Mouse (Mus musculus) MEL (cell line): Measurements from ENCODE around the gene Fen1. TPM values are rescaled to one million over a fixed set of nuclear protein-coding genes. Genes with fewer than 3 reads are reported as not detected.

Experiments
- DNase-seq: peaks from one replicate; pipeline ENCODE4 v3.0.0; 2011; ENCODE audit warnings: low read depth, low spot score
- H3K27ac ChIP-seq: 2 replicates; pipeline ENCODE4 v1.5.1; 2012; ENCODE audit warnings: low read depth, mild to moderate bottlenecking, control low read depth, low read length, moderate library complexity; ENCODE audit not compliant: control insufficient read depth
- H3K27me3 ChIP-seq, 2 experiments: fragments of 150-350 bp in 1 of 2; sonication (generic) in 1 of 2; 2 replicates each; pipeline ENCODE4 v1.6.1; 2012; ENCODE audit warnings: low read length in 2 of 2, mild to moderate bottlenecking in 2 of 2, improper control_type of control experiment in 1 of 2, moderate library complexity in 1 of 2; ENCODE audit not compliant: insufficient read depth in 2 of 2, control insufficient read depth in 1 of 2
- H3K36me3 ChIP-seq, 2 experiments: 2 replicates each; pipeline ENCODE4 v1.6.1; 2012 to 2014; ENCODE audit warnings: low read length in 2 of 2, improper control_type of control experiment in 1 of 2, inconsistent platforms in 1 of 2, mild to moderate bottlenecking in 1 of 2; ENCODE audit not compliant: insufficient read depth in 2 of 2, control insufficient read depth in 1 of 2
- H3K4me1 ChIP-seq, 2 experiments: fragments of 150-350 bp in 1 of 2; sonication (generic) in 1 of 2; 2 replicates each; pipeline ENCODE4 v1.6.1; 2012; ENCODE audit warnings: low read length in 2 of 2, improper control_type of control experiment in 1 of 2, mild to moderate bottlenecking in 1 of 2; ENCODE audit not compliant: insufficient read depth in 2 of 2, control insufficient read depth in 1 of 2
- H3K4me3 ChIP-seq, 2 experiments: fragments of 150-350 bp in 1 of 2; sonication (generic) in 1 of 2; 2 replicates each; pipeline ENCODE4 v1.5.1; 2012; ENCODE audit warnings: low read depth in 2 of 2, low read length in 2 of 2, mild to moderate bottlenecking in 2 of 2, moderate library complexity in 2 of 2, control low read depth in 1 of 2, improper control_type of control experiment in 1 of 2; ENCODE audit not compliant: control insufficient read depth in 1 of 2, insufficient read depth in 1 of 2
- H3K79me2 ChIP-seq: 2 replicates; pipeline ENCODE4 v1.6.1; 2012; ENCODE audit warnings: mild to moderate bottlenecking, low read length, moderate library complexity; ENCODE audit not compliant: control insufficient read depth, poor library complexity, insufficient read depth
- H3K9ac ChIP-seq: 2 replicates; pipeline ENCODE4 v1.6.1; 2012; ENCODE audit warnings: low read depth, mild to moderate bottlenecking, control low read depth, low read length, moderate library complexity; ENCODE audit not compliant: control insufficient read depth, poor library complexity, severe bottlenecking
- H3K9me3 ChIP-seq: fragments of 150-350 bp; sonication (generic); replicated peaks from 2 replicates; pipeline ENCODE4 v1.6.1; 2012; ENCODE audit warnings: mild to moderate bottlenecking, low read length, improper control_type of control experiment, moderate library complexity; ENCODE audit not compliant: insufficient read depth
- CHD1 ChIP-seq: IDR thresholded peaks from 2 replicates; pipeline ENCODE4 v1.6.1; 2012; ENCODE audit warnings: low read depth, mild to moderate bottlenecking, inconsistent platforms, low read length, improper control_type of control experiment
- CTCF ChIP-seq, 3 experiments: IDR thresholded peaks in 2 of 3; conservative IDR thresholded peaks in 1 of 3; 2 replicates each; pipeline ENCODE4 v1.5.1; 2011 to 2012; ENCODE audit warnings: low read length in 3 of 3, low read depth in 2 of 3, mild to moderate bottlenecking in 2 of 3, improper control_type of control experiment in 1 of 3, inconsistent platforms in 1 of 3, mixed read lengths in 1 of 3, moderate library complexity in 1 of 3; ENCODE audit not compliant: control insufficient read depth in 1 of 3, insufficient read depth in 1 of 3, poor library complexity in 1 of 3, severe bottlenecking in 1 of 3
- E2F4 ChIP-seq: IDR thresholded peaks from 2 replicates; pipeline ENCODE4 v1.6.1; 2011; ENCODE audit warnings: low read depth, low read length, improper control_type of control experiment, borderline replicate concordance
- ELF1 ChIP-seq: IDR thresholded peaks from 2 replicates; pipeline ENCODE4 v1.6.1; 2014; ENCODE audit warnings: low read depth, mild to moderate bottlenecking, inconsistent platforms, low read length, improper control_type of control experiment, moderate library complexity
- EP300 ChIP-seq, 2 experiments: IDR thresholded peaks; 2 replicates each; pipeline ENCODE4 v1.6.1; 2011; ENCODE audit warnings: improper control_type of control experiment in 2 of 2, low read length in 2 of 2, low read depth in 1 of 2, mild to moderate bottlenecking in 1 of 2
- GATA1 ChIP-seq: IDR thresholded peaks from 2 replicates; pipeline ENCODE4 v1.6.1; 2011; ENCODE audit warnings: low read depth, low read length, improper control_type of control experiment
- JUND ChIP-seq: IDR thresholded peaks from 2 replicates; pipeline ENCODE4 v1.6.1; 2011; ENCODE audit warnings: low read depth, mild to moderate bottlenecking, improper control_type of control experiment, low read length
- KAT2A ChIP-seq: conservative IDR thresholded peaks from 2 replicates; pipeline ENCODE4 v1.6.1; 2012; ENCODE audit warnings: low read depth, low read length, improper control_type of control experiment, inconsistent platforms
- MAZ ChIP-seq: IDR thresholded peaks from 2 replicates; pipeline ENCODE4 v1.6.1; 2012; ENCODE audit warnings: low read depth, mild to moderate bottlenecking, inconsistent platforms, low read length, improper control_type of control experiment
- MEF2A ChIP-seq: IDR thresholded peaks from 2 replicates; pipeline ENCODE4 v1.6.1; 2014; ENCODE audit warnings: low read depth, mild to moderate bottlenecking, inconsistent platforms, low read length, improper control_type of control experiment; ENCODE audit not compliant: poor library complexity, insufficient replicate concordance, severe bottlenecking; ENCODE audit errors: extremely low read depth
- MYC ChIP-seq: IDR thresholded peaks from 2 replicates; pipeline ENCODE4 v1.6.1; 2011; ENCODE audit warnings: low read depth, mild to moderate bottlenecking, low read length, improper control_type of control experiment, moderate library complexity
- NRF1 ChIP-seq: IDR thresholded peaks from 2 replicates; pipeline ENCODE4 v1.6.1; 2014; ENCODE audit warnings: low read depth, mild to moderate bottlenecking, inconsistent platforms, low read length, improper control_type of control experiment, moderate library complexity; ENCODE audit not compliant: poor library complexity, insufficient read depth, severe bottlenecking
- POLR2A ChIP-seq, 2 experiments: IDR thresholded peaks; 2 replicates each; pipeline ENCODE4 v1.6.1; 2011 to 2012; ENCODE audit warnings: low read length in 2 of 2, mild to moderate bottlenecking in 2 of 2, control low read depth in 1 of 2, improper control_type of control experiment in 1 of 2, low read depth in 1 of 2, moderate library complexity in 1 of 2; ENCODE audit not compliant: control insufficient read depth in 1 of 2, insufficient read depth in 1 of 2, poor library complexity in 1 of 2
- POLR2AphosphoS2 ChIP-seq: IDR thresholded peaks from 2 replicates; pipeline ENCODE4 v1.6.1; 2011; ENCODE audit warnings: low read length, improper control_type of control experiment
- RAD21 ChIP-seq: IDR thresholded peaks from 2 replicates; pipeline ENCODE4 v1.6.1; 2011; ENCODE audit warnings: mild to moderate bottlenecking, low read depth, low read length, improper control_type of control experiment
- RCOR1 ChIP-seq: IDR thresholded peaks from 2 replicates; pipeline ENCODE4 v1.6.1; 2012; ENCODE audit warnings: low read depth, mild to moderate bottlenecking, inconsistent platforms, low read length, improper control_type of control experiment
- TBP ChIP-seq: IDR thresholded peaks from 2 replicates; pipeline ENCODE4 v1.8.0; 2011; ENCODE audit warnings: low read depth, low read length, improper control_type of control experiment
- TCF12 ChIP-seq: IDR thresholded peaks from 2 replicates; pipeline ENCODE4 v1.6.1; 2014; ENCODE audit warnings: low read depth, mild to moderate bottlenecking, inconsistent platforms, low read length, improper control_type of control experiment, moderate library complexity
- UBTF ChIP-seq: IDR thresholded peaks from 2 replicates; pipeline ENCODE4 v1.6.1; 2012; ENCODE audit warnings: low read depth, mild to moderate bottlenecking, inconsistent platforms, low read length, improper control_type of control experiment, moderate library complexity, borderline replicate concordance; ENCODE audit not compliant: insufficient read depth
- USF1 ChIP-seq: IDR thresholded peaks from 2 replicates; pipeline ENCODE4 v1.6.1; 2014; ENCODE audit warnings: low read depth, mild to moderate bottlenecking, inconsistent platforms, low read length, improper control_type of control experiment, moderate library complexity
- USF2 ChIP-seq, 2 experiments: IDR thresholded peaks; 2 replicates each; pipeline ENCODE4 v1.6.1; 2011 to 2012; ENCODE audit warnings: improper control_type of control experiment in 2 of 2, low read length in 2 of 2, borderline replicate concordance in 1 of 2, inconsistent platforms in 1 of 2, low read depth in 1 of 2, mild to moderate bottlenecking in 1 of 2; ENCODE audit not compliant: insufficient read depth in 1 of 2
- ZC3H11A ChIP-seq: IDR thresholded peaks from 2 replicates; pipeline ENCODE4 v1.6.1; 2012; ENCODE audit warnings: low read depth, mild to moderate bottlenecking, inconsistent platforms, low read length, improper control_type of control experiment
- ZMIZ1 ChIP-seq: IDR thresholded peaks from 2 replicates; pipeline ENCODE4 v1.6.1; 2012; ENCODE audit warnings: low read depth, mild to moderate bottlenecking, inconsistent platforms, low read length, improper control_type of control experiment, moderate library complexity
- ZNF384 ChIP-seq: IDR thresholded peaks from 2 replicates; pipeline ENCODE4 v1.6.1; 2012; ENCODE audit warnings: low read depth, mild to moderate bottlenecking, inconsistent platforms, low read length, improper control_type of control experiment
- polyA plus RNA-seq, 2 experiments: library from polyadenylated mRNA; stranded (reverse) in 1 of 2; unstranded in 1 of 2; fragments of >175 nt in 1 of 2; fragments of >200 nt in 1 of 2; gene quantifications; 2 replicates each; pipeline versions ENCODE4 v1.2.1 to v1.2.4; 2012; ENCODE audit warnings: low replicate concordance in 2 of 2, low read depth in 1 of 2; ENCODE audit not compliant: insufficient read length in 2 of 2, insufficient read depth in 1 of 2, missing spikeins in 1 of 2
- total RNA-seq: library from RNA; depleted of rRNA; stranded (reverse); fragments of 300-350 nt; gene quantifications from 2 replicates; pipeline ENCODE4 v1.2.3, GENCODE M21; 2012

Gene Fen1
- total and polyA plus RNA-seq, 3 experiments = 145 to 189 TPM; not detected in 1

- H3K4me3 ChIP-seq = no peak overlapping the region
- H3K4me1 ChIP-seq = no peaks in the 10 kb centered on the region
- H3K9me3 ChIP-seq = no peaks in the 10 kb centered on the region
- H3K36me3 ChIP-seq = no peaks in the 10 kb centered on the region
- no peak for DNase-seq
- no peak overlapping the region for H3K27ac ChIP-seq
- no peak for TF ChIP-seq RCOR1
- no peak for TF ChIP-seq NRF1
- no peak for TF ChIP-seq ZC3H11A
- no peaks in the 10 kb centered on the region for H3K79me2 ChIP-seq
- no peaks in the 10 kb centered on the region for H3K27me3 ChIP-seq
- H3K9ac ChIP-seq = no peak overlapping the region
Observed at GRCm38 (mm10) chr19:10231016-10231415, 27.0 kb upstream of the Fen1 start.

- H3K27me3 ChIP-seq = no peaks in the 10 kb centered on the region
- H3K79me2 ChIP-seq = no peaks in the 10 kb centered on the region
- H3K4me3 ChIP-seq = no peak overlapping the region
- H3K9me3 ChIP-seq = no peaks in the 10 kb centered on the region
- H3K36me3 ChIP-seq = no peaks in the 10 kb centered on the region
- H3K9ac ChIP-seq = no peak overlapping the region
- DNase-seq = no peak
- H3K27ac ChIP-seq = no peak overlapping the region
- no peak for TF ChIP-seq MEF2A
- TF ChIP-seq ELF1 = no peak
- no peak for TF ChIP-seq ZC3H11A
- no peak for TF ChIP-seq MYC
- no peak for TF ChIP-seq KAT2A
- TF ChIP-seq MAZ = no peak
- TF ChIP-seq CHD1 = no peak
- no peak for TF ChIP-seq UBTF
- no peak for TF ChIP-seq ZMIZ1
- TF ChIP-seq POLR2AphosphoS2 = no peak
- H3K4me1 ChIP-seq = peaks cover 0 to 3% of the 10 kb centered on the region in 2 experiments; a peak in 1 of 4 replicates
Observed at GRCm38 (mm10) chr19:10225767-10226166, 21.8 kb upstream of the Fen1 start.

- no peak for DNase-seq
- Histone ChIP-seq H3K27ac (no peak overlapping the region), H3K9me3 (no peaks in the 10 kb centered on the region), H3K36me3 (no peaks in the 10 kb centered on the region), H3K4me3 (no peak overlapping the region), H3K9ac (no peak overlapping the region), H3K79me2 (no peaks in the 10 kb centered on the region), H3K4me1 (peaks cover 0 to 3% of the 10 kb centered on the region in 2 experiments; a peak in 1 of 4 replicates), H3K27me3 (no peaks in the 10 kb centered on the region)
- TF ChIP-seq USF1 (no peak), TBP (no peak), CTCF (IDR thresholded peaks at IDR 0.05 in 2 of 3, conservative IDR thresholded peaks at IDR 0.05 in 1 of 3; ENCODE audit: control insufficient read depth in 1 of 3, insufficient read depth in 1 of 3, low read depth in 2 of 3, low read length in 3 of 3, poor library complexity in 1 of 3, severe bottlenecking in 1 of 3) (no peak), CHD1 (no peak), EP300 (IDR thresholded peaks at IDR 0.05; ENCODE audit: low read depth in 1 of 2, low read length in 2 of 2) (no peak), MAZ (no peak), JUND (no peak), TCF12 (no peak), GATA1 (no peak), ZNF384 (no peak), RAD21 (no peak), UBTF (no peak), NRF1 (no peak), USF2 (IDR thresholded peaks at IDR 0.05; ENCODE audit: borderline replicate concordance in 1 of 2, insufficient read depth in 1 of 2, low read depth in 1 of 2, low read length in 2 of 2) (no peak), POLR2A (IDR thresholded peaks at IDR 0.05; ENCODE audit: control insufficient read depth in 1 of 2, insufficient read depth in 1 of 2, low read depth in 1 of 2, low read length in 2 of 2, poor library complexity in 1 of 2) (no peak), E2F4 (no peak)
Observed at GRCm38 (mm10) chr19:10224637-10225453, 20.9 kb upstream of the Fen1 start.
